Mouse (Mus musculus): ENCODE measurements around the gene D2hgdh.
A peak's percentile ranks its signal among the peaks of the same experiment; 100 is the strongest.
"Not testable (repeated sequence)": the region's sequence is repeated elsewhere in the genome, so short reads cannot be mapped to it uniquely, and the experiment has no call there.

The D2hgdh gene

DNA sequence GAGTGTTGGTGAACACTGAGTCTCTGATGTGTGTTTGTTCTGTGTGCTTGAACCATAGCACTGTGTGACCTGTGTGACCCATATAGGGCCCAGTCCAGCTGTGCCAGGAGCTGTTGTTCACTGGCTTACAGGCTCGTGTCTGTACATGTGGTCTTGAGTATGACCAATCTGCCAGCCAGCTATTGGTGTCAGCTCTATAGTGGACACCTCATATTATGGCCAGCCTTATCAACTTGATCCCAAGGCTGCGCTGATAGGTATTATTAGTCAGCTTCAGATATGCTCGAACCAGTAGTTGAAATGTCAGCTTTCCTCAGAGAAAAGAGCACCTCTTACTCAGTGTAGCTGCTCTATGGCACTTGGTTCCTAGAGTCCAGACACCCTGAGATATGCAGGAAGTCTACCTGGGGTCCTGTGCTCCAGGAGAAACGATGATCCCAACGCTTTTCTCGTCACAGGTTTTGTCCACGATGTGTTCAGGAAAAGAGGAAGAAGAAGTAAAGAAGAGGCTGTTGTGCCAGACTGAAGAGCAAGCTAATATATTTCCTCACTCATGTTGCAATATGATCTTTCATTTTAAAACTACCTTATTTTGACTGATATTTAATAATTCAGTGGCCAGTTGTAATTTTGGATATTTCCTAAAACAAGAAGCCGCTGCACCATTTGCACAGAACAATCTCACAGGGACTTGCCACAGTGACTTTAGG, 6.7 kb upstream of the D2hgdh start:
- no peak for DNase-seq (ENCODE audit: low read depth, low spot score)
- H3K27me3 ChIP-seq (ENCODE audit: control insufficient read depth, insufficient read depth, low read length, poor library complexity, severe bottlenecking): no peaks in the 10 kb centered on the region
- H3K36me3 ChIP-seq (ENCODE audit: control insufficient read depth, insufficient read depth, low read length, poor library complexity, severe bottlenecking): peaks cover 12% of the 10 kb centered on the region

DNA sequence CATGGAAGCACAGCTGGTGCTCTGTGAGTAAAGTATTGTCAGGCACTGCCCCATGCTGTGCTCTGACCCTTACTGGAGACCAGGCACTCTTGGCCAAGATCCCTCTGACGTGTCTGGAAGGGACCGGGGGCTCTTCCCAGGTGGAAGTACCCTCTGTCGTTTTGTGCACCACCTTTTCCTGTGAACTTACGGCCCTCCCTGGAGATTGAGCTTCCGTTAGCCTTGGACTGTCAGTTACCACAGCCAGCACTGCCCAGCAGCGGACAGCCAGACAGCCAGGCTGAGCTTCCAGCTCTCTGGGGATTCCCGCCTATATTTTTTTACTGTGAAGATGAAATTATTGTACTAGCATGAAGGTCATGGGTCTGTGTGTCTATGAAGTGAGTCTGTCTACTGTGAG, 6.0 kb upstream of the D2hgdh start:
- H3K27me3 ChIP-seq (ENCODE audit: control insufficient read depth, insufficient read depth, low read length, poor library complexity, severe bottlenecking): no peaks in the 10 kb centered on the region
- peaks cover 10% of the 10 kb centered on the region; the same call in 1 of the 2 replicates for H3K36me3 ChIP-seq (ENCODE audit: control insufficient read depth, insufficient read depth, low read length, poor library complexity, severe bottlenecking)
- no peak for DNase-seq (ENCODE audit: low read depth, low spot score)

- no peak for DNase-seq (ENCODE audit: low read depth, low spot score)
- no peaks in the 10 kb centered on the region for H3K27me3 ChIP-seq (ENCODE audit: control insufficient read depth, insufficient read depth, low read length, poor library complexity, severe bottlenecking)
Observed at GRCm38 (mm10) chr1:93823796-93824495, 763 bp upstream of the D2hgdh start.

DNA sequence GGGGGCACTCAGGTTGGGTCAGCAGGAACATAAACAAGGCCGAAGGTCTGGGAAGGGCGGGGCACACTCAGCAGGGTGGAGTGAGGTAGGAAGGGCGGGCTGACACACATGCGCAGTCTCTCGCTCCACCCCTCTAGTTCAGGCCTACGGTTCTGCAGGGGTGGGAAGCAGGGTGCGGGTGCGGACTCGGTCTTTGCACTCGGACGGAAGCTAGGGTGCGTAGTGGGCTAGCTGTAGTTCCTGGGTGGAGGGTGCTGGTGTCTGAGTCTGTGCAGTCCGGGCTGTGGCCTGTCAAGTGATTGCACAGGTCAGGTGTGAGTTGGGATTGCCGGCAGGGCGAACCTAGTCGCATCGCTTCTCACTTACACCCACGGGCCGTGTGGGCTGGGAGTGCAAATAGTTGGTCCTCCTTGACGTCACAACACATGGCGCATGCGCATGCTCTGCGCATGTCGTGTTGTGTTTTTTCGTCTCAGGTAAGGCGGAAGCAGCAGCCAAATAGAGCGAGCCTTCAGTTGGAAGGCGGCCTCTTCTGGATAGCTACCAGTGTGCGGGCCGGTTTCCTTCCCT, 481 bp downstream of the D2hgdh start:
- Histone ChIP-seq H3K36me3 (ENCODE audit: control insufficient read depth, insufficient read depth, low read length, poor library complexity, severe bottlenecking) (no peaks in the 10 kb centered on the region), H3K27me3 (ENCODE audit: control insufficient read depth, insufficient read depth, low read length, poor library complexity, severe bottlenecking) (no peaks in the 10 kb centered on the region)
- DNase-seq (ENCODE audit: low read depth, low spot score): peak; percentile 99

More at GRCm38 (mm10) chr1:93823796-93824495, 763 bp upstream of the D2hgdh start:
- H3K36me3 ChIP-seq (ENCODE audit: control insufficient read depth, insufficient read depth, low read length, poor library complexity, severe bottlenecking): peaks cover 5% of the 10 kb centered on the region; the same call in 1 of the 2 replicates

GRCm38 (mm10) chr1:93825771-93826539, 1.2 kb downstream of the D2hgdh start:
- no peak for DNase-seq (ENCODE audit: low read depth, low spot score)
- H3K36me3 ChIP-seq (ENCODE audit: control insufficient read depth, insufficient read depth, low read length, poor library complexity, severe bottlenecking): no peaks in the 10 kb centered on the region
- H3K27me3 ChIP-seq (ENCODE audit: control insufficient read depth, insufficient read depth, low read length, poor library complexity, severe bottlenecking): no peaks in the 10 kb centered on the region

DNA sequence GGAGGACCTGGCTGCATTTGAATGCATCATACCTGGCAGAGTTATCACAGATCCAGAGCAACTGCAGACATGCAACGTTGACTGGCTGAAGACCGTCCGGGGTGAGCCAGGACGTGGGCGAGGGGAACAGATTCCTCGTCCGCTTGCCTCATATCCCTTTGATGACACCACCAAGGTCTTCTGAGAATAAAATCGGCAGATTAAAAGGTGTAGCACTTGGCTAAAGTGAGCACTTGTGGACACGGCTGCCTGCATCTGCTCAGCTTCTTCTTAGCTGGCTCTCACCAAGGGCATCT, 1.8 kb downstream of the D2hgdh start:
- Histone ChIP-seq H3K36me3 (ENCODE audit: control insufficient read depth, insufficient read depth, low read length, poor library complexity, severe bottlenecking) (no peaks in the 10 kb centered on the region), H3K27me3 (ENCODE audit: control insufficient read depth, insufficient read depth, low read length, poor library complexity, severe bottlenecking) (no peaks in the 10 kb centered on the region)
- no peak for DNase-seq (ENCODE audit: low read depth, low spot score)

DNA sequence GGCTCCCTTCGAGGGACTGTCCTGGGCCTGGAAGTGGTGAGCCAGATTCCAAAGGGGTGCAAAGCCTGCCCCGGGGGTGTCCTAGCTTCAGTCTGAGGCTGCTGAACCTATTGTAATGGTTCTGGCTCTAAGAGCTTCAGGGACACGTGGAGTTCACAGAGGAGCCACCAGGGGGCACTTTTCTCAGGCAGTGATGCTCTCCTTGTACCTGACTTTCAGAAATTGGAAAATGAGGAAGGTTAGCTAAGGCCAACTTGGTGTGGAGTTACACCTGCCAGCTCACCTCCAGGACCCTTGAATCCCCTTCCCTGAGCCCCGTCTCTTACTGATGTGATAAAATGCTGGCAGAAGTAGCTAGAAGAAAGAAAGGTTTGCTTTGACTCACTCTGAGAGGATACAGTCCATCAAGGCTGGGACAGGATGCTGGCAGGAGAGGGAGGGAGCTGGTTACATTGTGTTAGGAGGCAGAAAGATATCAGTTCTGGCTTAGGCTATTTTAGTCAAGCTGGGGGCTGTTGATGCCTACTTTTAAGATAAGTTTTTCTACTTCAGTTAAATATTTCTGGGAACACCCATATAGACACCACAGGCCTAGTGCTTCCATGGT, 8.1 kb downstream of the D2hgdh start:
- H3K27me3 ChIP-seq (ENCODE audit: control insufficient read depth, insufficient read depth, low read length, poor library complexity, severe bottlenecking); DNase-seq (ENCODE audit: low read depth, low spot score); H3K36me3 ChIP-seq (ENCODE audit: control insufficient read depth, insufficient read depth, low read length, poor library complexity, severe bottlenecking): not testable (repeated sequence)

DNA sequence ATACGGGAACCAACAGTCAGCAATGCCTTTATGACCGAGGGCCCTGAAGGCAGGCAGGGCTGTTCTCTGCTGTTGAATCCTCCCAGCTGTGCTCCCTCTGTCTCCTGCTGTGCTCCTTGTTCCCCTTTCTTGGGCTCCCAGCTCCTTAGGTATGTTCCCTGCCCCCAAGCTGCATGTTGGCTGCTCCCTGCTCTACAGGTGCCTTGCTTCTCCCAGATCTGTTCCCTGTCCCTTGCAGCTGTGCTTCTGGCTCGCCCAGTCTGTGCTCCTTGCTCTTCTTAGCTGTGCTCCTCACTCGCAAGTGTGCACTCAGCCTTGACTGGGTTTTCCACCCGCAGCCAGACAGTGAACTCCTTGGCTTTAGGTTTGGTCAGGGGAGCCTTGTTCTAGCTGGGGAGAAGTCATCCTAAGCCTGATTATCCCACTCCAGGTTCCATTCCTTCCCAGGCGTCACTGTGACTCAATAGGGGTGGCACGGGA, 10.0 kb downstream of the D2hgdh start:
- Histone ChIP-seq H3K36me3 (ENCODE audit: control insufficient read depth, insufficient read depth, low read length, poor library complexity, severe bottlenecking) (peaks cover 7% of the 10 kb centered on the region), H3K27me3 (ENCODE audit: control insufficient read depth, insufficient read depth, low read length, poor library complexity, severe bottlenecking) (no peaks in the 10 kb centered on the region)
- no peak for DNase-seq (ENCODE audit: low read depth, low spot score)

DNA sequence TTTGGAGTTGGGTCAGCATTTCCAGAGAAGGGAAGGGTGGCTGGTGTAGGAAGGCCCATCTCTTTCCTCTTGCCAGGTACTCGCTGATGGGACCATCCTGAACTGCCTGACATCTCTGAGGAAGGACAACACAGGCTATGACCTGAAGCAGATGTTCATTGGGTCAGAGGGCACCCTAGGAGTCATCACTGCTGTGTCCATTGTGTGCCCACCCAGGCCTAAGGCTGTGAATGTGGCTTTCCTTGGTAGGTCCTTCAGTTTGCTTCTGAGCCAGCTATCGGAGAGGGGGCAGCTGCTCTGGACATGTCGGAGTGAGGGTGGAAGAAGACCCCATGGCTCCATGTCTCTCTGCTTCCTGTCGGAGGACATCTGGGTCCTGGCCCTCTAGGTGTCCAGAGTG, 10.5 kb downstream of the D2hgdh start:
- H3K27me3 ChIP-seq (ENCODE audit: control insufficient read depth, insufficient read depth, low read length, poor library complexity, severe bottlenecking): no peaks in the 10 kb centered on the region
- H3K36me3 ChIP-seq (ENCODE audit: control insufficient read depth, insufficient read depth, low read length, poor library complexity, severe bottlenecking): peaks cover 7% of the 10 kb centered on the region
- DNase-seq (ENCODE audit: low read depth, low spot score): no peak

- DNase-seq (ENCODE audit: low read depth, low spot score): no peak
- H3K27me3 ChIP-seq (ENCODE audit: control insufficient read depth, insufficient read depth, low read length, poor library complexity, severe bottlenecking): no peaks in the 10 kb centered on the region
- H3K36me3 ChIP-seq (ENCODE audit: control insufficient read depth, insufficient read depth, low read length, poor library complexity, severe bottlenecking): peaks cover 7% of the 10 kb centered on the region
Observed at GRCm38 (mm10) chr1:93835876-93836531, 11.3 kb downstream of the D2hgdh start.

- peaks cover 7% of the 10 kb centered on the region for H3K36me3 ChIP-seq (ENCODE audit: control insufficient read depth, insufficient read depth, low read length, poor library complexity, severe bottlenecking)
- no peaks in the 10 kb centered on the region for H3K27me3 ChIP-seq (ENCODE audit: control insufficient read depth, insufficient read depth, low read length, poor library complexity, severe bottlenecking)
- DNase-seq (ENCODE audit: low read depth, low spot score): no peak
Observed at GRCm38 (mm10) chr1:93836532-93836913, 11.8 kb downstream of the D2hgdh start.

DNA sequence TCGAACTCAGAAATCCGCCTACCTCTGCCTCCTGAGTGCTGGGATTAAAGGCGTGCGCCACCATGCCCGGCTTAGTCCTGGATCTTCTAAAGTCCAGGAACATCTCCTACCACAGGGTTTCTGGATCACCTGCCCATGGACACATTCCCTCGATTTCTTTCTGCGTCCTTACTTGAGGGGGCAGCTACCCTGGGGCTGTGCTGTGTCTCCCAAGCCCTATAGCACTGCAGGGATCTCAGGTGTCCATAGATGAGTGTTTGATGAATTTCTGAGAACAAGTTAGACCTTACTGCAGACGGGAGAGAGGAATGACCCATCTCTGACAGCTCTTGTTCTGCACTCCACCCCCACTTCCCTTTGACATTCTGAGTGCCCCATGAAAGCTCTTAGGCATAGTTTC, 12.6 kb downstream of the D2hgdh start:
- no peak for DNase-seq (ENCODE audit: low read depth, low spot score)
- H3K27me3 ChIP-seq (ENCODE audit: control insufficient read depth, insufficient read depth, low read length, poor library complexity, severe bottlenecking): no peaks in the 10 kb centered on the region
- peaks cover 7% of the 10 kb centered on the region for H3K36me3 ChIP-seq (ENCODE audit: control insufficient read depth, insufficient read depth, low read length, poor library complexity, severe bottlenecking)

- not testable (repeated sequence) for DNase-seq (ENCODE audit: low read depth, low spot score); H3K27me3 ChIP-seq (ENCODE audit: control insufficient read depth, insufficient read depth, low read length, poor library complexity, severe bottlenecking)
Observed at GRCm38 (mm10) chr1:93838569-93838968, 13.9 kb downstream of the D2hgdh start.

DNA sequence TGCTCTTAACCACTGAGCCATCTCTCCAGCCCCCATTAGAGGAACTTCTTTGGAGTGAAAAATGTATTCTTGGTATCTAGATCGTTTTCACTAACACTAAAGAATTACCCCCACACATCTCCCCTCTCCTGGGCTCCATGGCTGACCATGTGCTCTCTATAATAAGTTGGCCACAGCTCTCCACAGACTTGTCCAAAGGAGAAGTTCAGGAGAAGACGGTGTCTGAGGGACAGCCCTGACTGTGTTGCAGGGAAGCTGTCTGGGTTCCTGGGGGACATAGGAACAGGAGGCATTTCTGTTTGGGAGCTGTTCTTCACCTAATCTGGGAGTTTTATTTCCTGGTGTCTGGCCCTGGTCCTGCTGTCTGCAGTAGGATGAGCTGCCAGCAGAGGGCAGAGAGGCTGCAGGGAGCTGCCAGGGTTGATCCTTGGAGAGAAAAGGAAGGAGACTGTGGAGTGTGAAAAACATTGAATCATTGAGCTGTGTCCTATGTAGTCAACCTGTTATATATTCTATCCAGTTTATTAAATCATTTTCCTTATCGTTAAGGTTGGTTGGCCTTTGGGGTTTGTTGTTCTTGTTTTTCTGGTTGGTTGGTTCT, 21.2 kb downstream of the D2hgdh start:
- not testable (repeated sequence) for DNase-seq (ENCODE audit: low read depth, low spot score); H3K27me3 ChIP-seq (ENCODE audit: control insufficient read depth, insufficient read depth, low read length, poor library complexity, severe bottlenecking); H3K36me3 ChIP-seq (ENCODE audit: control insufficient read depth, insufficient read depth, low read length, poor library complexity, severe bottlenecking)

More at GRCm38 (mm10) chr1:93838569-93838968, 13.9 kb downstream of the D2hgdh start:
- H3K36me3 ChIP-seq (ENCODE audit: control insufficient read depth, insufficient read depth, low read length, poor library complexity, severe bottlenecking): not testable (repeated sequence)
